Mouse (Mus musculus) adrenal gland, adult (tissue): ENCODE results near the gene Csmd2.

Experiments
- DNase-seq, 2 experiments: peaks; one replicate each; pipeline ENCODE4 v3.0.0; 2022 to 2023; ENCODE audit warnings: low spot score in 1 of 2; ENCODE audit not compliant: inconsistent age in 2 of 2

Csmd2 gene

DNA sequence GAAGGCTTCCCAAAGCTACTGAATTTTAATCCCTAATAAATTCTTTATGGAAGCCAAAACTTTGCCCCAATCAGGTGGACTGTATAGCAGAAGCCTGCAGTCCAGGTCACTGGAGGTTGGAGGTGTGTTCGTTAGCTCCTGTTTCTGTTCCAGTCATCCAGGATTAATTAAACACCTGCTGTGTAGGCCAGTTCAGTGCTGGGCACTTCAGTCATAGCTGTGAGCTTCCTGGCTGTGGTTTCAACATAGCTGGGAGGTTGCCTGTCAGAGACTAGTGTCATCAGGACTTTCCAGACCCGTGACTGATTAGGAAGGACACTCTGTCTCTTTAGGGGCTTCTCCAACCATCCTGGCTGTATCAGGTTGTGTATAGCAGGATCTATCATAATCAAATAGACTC is 337.9 kb downstream of the Csmd2 start:
- DNase-seq = no peak

DNA sequence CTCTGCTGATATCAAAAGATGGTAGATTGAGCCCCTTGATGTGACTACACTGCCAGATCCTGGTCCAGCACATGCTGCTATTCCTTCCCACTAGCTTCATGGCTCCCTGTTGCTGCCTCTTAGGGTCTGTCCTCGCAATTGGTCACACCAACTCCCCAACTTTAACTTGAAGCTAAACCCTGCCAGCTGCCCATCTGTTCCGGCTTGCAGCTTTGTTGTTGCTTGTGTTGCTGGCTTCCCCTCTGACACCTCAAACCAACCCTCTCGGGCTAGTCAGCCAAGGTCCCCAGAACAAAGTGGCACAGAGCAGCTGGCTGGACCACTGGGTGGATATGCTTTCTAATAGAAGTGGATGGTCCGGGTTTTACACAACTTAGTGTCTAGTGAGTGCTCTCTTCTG is 339.1 kb downstream of the Csmd2 start:
- no peak for DNase-seq

- no peak for DNase-seq
Measured at GRCm38 (mm10) chr4:128327421-128327820, 339.8 kb downstream of the Csmd2 start.

GRCm38 (mm10) chr4:128330519-128330918 is 342.9 kb downstream of the Csmd2 start:
- no peak for DNase-seq

GRCm38 (mm10) chr4:128340457-128340856 is 352.8 kb downstream of the Csmd2 start:
- DNase-seq = no peak

GRCm38 (mm10) chr4:128341315-128341714 is 353.7 kb downstream of the Csmd2 start:
- no peak for DNase-seq

DNA sequence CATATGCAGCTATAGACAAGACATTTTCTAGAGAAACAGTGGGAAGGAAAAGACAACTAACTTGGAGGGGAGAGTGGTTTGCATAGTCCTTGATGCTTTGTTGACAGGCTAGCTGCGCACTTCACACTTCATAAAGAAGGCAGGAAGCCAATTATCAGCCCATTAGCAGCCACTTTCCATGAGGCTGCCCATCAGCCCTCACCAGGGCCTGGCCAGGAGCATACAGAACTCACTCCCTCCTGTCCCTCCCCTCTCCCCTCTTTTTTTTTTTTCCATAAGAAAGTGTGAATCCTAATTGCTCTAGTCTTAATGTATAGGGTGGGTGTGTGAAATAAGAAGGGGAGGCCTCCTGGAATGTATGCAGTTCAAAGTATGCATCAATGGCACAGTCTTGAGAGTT is 354.6 kb downstream of the Csmd2 start:
- DNase-seq = no peak

DNA sequence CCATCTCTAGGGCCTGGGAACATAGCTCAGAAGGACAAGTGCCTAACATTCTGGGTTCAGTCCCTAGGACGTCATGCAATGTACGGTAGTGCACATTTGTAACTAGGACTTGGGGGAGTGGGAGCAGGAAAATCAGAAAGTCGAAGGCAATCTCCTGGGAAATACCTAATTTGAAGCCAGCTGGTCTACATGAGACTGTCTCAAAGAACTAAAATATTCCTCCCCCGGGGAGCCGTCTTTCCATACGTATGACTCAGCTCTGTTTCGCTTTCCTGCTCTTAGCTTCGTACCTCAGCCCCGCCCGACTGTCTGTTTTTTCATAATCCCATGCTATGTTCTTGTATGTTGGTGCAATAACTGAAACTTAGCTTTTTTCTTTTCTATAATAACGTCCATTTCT is 371.1 kb downstream of the Csmd2 start:
- DNase-seq = no peak

DNA sequence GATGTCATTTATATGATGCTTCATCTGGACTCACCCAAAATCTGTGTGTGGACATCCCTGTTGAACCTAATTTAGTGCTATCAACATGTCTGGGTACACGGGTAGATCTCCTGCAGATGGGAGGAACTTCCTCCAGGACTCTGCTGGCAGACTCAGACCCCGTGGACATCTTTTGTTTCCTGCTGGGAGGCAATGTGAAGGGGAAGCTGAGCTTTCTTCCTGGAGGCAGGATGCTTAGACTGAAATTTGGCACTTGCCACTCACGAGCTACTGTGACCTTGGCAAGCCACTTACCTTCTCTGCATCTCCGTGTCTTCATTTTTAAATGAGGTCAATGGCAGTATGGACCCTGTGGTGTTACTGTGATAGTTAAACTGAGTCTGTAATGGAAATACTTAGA is 378.2 kb downstream of the Csmd2 start:
- no peak for DNase-seq

GRCm38 (mm10) chr4:128368088-128368487 is 380.4 kb downstream of the Csmd2 start:
- no peak for DNase-seq

- DNase-seq = no peak
Measured at GRCm38 (mm10) chr4:128371766-128372165, 384.1 kb downstream of the Csmd2 start.

DNA sequence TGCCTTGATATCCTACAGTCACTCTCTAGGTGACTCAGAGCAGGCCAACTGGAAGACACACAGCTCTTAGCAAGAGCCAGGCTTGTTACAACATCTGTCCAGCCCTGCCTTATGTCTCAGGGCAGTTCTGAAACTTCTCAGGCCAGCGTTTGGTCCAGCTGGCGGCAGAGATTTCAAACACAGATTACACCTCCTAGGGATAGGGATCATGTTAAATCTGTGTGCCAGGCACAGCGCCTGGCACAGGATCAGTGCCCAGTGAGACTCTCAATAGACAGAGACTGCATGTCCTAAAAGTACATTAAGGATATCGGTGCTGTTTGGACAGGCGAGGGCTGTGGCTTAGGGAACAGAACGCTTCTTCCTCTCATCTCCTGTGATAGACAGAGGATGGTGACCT is 385.5 kb downstream of the Csmd2 start:
- DNase-seq = no peak

GRCm38 (mm10) chr4:128374051-128374450 is 386.4 kb downstream of the Csmd2 start:
- no peak for DNase-seq

DNA sequence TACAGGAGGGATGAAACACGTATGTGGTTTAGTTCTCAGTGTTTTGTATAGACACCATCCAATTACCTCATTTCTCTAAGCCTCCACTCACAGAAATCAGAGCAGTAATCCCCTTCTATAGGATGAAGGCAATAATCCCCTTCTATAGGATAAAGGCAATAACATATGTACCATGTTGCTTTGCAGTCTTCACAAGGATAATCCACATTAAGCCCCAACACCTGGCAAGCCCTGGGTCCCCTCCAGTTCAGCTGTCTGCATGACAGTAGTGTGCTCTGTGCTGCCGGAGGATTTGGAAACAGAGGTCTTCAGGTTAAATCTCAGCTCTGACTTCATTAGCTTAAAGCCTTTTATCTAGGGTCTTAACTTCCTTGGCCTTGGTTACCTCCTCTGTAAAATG is 391.3 kb downstream of the Csmd2 start:
- no peak for DNase-seq

DNA sequence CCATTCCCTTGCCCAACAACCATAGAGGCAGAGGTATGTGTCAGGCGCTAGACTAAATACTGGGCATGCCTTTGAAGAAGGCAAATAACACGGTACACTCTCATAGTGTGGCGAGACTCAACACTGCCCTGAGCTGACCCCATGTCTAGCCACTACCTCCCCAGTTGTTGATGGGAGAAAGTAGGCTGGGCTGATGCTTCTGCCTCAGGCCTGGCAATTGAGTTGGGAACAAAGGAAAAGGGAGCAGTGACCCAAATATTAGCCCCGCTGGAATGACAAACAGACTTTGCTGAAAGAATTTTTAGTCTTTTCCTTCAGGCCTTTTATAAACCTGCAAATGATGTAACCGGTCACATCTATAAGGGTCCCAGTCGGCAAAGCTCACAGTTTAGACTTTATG is 393.7 kb downstream of the Csmd2 start:
- DNase-seq = no peak

DNA sequence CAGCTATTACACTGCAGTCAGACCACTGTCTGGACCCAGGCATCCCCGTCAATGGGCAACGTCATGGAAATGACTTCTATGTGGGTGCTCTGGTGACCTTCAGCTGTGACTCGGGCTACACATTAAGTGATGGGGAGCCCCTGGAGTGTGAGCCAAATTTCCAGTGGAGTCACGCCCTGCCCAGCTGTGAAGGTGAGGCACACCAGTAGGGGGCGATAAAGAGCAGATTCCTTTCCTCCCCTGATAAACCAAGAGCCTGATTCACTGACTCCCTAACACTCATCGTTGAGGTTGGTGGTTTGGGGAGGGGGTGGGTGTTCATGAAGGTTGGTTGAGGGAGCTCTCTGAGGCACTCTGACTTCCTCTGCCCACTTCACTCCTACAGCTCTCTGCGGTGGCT is 396.1 kb downstream of the Csmd2 start:
- DNase-seq = no peak

- no peak for DNase-seq
Measured at GRCm38 (mm10) chr4:128391484-128391883, 403.8 kb downstream of the Csmd2 start.

GRCm38 (mm10) chr4:128392279-128392678 is 404.6 kb downstream of the Csmd2 start:
- DNase-seq = no peak

DNA sequence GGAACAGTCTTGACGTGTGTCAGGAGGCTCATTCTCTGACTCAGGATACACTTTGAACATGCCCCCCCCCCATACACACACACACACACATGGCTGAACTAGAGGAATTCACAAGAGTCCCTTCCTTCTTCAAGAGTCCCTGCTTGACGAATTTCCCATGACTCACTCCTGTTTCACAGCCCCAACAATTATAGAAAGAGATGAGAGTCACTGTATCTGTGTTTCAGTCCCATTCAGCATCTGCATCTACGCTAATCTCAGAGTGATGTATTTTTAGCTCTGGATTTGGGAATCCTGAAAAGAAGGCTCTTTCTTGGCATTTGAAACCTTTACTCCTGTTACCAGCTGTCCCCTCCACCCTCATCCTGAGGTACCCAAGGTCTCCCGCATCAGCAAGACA is 406.2 kb downstream of the Csmd2 start:
- DNase-seq = no peak

DNA sequence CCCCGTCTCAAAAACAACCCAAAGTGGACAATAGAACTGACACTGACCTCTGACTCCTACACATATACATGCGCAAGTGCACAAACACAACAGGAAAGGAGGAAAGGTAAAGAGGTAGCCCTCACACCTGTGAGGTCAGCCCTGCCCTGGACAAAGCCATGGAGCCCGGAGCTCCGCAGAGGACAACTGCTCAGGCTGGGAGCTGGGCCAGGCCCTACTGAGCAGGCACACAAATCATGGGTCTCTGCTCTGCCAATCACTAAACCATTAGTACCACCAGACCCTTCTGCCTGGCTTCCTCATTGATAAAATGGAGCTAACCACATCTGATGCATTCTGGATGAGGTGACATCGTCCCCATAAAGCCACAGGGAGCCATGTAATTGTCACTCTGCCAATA is 409.0 kb downstream of the Csmd2 start:
- no peak for DNase-seq

GRCm38 (mm10) chr4:128397804-128398203 is 410.1 kb downstream of the Csmd2 start:
- DNase-seq = no peak

DNA sequence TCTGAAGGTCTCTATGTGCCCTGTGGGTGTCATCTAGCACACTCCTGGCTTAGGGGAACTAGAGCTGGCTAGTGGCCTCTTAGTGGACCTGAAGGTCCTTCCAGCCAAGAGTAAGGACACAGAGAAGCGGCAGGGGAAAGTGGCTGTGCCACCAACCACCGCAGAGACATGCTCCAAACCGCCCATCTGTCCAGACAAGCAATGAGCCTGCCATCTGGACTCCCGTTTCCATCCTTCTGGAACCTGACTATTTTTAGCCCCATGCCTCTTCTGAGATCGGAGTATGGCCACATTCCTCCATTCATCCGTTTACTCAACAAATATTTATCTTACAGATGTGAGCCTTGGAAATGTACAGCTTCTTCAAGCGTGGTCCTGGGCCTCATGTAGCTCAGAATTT is 411.3 kb downstream of the Csmd2 start:
- DNase-seq = no peak

DNA sequence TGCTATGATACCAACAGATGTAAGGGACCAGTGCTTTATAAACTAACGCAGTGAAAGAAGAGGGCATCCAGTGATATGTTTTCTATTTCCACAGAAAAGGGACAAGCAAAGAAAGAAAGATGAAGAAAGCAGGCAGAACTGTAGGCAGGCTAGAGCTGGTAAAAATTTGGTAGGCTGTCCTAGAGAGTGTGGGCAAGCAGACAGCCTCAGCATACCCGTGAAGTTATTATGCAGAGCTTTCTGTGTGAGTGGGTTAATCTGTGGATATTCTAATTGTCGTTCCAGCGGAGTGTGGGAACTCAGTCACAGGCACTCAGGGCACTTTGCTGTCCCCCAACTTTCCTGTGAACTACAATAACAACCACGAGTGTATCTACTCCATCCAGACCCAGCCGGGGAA is 412.4 kb downstream of the Csmd2 start:
- no peak for DNase-seq

DNA sequence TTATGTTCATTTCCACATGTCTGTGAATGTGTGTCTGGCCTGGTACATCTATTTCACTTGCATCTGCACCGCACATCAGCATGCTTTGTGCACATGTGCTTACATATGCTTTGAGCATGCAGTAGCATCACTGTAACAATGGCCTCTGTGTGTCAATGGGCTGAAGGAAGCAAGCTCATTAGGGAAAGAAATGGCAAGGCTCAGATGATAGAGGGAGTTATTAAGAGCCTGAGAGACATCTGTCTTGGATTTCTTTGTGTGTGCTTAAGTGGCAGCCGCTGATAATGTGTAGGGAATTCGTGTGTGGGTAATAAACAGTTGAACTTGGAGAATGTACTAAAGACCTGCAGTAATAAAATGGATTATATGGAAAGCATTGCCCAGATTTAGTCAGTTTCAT is 413.9 kb downstream of the Csmd2 start:
- DNase-seq = no peak
